Mouse (Mus musculus) embryo, embryonic 10.5 days (tissue): ENCODE results near the gene Ctsh.

ENCODE experiments used
- DNase-seq: peaks from one replicate; pipeline ENCODE4 v3.0.0-alpha.2; 2015; ENCODE audit warnings: low spot score

Ctsh gene

DNA sequence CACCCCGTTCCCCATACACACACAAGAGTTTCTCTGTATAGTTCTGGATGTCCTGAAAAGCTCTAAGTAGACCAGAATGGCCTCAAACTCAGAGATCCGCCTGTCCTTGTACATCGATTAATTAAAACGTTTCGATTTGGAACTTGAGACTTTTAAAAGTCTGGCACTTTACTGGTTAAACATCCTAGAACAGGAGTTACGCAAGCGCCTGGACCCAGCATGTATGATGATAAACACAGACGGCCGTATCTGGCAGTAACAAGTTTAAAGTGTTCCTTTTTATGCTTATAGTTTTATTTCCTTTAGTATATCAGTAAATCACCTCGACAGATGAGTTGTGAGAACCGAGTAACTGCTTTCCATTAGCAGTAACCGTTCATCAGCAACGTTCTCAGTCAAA is 59.2 kb downstream of the Ctsh start:
- peak; percentile 23 for DNase-seq

GRCm38 (mm10) chr9:90113651-90114566 is 60.0 kb downstream of the Ctsh start:
- DNase-seq: peak; percentile 87

- DNase-seq: peak; percentile 96
These were observed 60.8 kb downstream of the Ctsh start, which contains the start of gene Morf4l1 for GRCm38 (mm10) chr9:90114567-90115307. TSS of gene Morf4l1 (minus strand) at chr9:90114774.

GRCm38 (mm10) chr9:90115308-90115700 is 61.4 kb downstream of the Ctsh start:
- DNase-seq: no peak

DNA sequence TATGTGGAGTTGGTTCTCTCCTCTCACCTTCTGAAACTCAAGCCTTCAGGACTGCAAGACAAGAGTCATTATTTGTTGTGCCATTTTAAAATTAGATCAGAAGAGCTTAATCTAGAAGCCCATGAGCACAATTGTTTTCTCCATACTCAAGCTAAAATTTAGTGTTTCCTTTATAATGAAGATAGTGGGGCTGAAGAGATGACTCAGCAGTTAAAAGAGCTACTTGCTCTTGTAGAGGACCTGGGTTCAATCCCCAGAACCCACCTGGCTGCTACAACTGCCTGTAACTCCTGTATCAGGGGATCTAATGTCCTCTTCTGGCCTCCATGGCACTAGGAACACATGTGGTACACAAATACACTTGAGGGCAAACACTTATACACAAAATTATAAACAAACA is 63.3 kb downstream of the Ctsh start:
- no peak for DNase-seq

DNA sequence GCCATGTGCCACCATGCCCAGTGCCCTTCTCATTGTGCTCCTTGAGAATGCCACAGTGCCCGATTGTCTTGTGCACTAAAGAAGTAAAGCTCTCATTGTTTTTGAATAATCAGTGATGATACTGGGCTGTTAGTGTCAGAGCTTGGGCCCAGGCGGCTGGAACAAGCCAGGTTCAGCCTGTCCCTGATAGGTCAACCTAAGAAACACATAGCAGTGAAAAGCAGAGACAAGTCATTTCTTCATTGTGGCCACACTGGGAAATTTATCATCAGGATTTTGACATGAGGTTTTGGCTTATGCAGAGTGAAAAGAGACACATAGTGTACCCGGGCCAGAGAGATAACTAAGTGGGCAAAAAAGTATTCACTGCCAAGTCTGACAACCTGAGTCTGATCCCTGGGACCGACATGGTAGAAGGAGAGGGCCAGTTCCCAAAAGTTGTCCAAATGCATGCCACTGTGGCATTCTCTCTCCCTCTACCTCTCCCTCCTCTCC is 68.3 kb downstream of the Ctsh start:
- no peak for DNase-seq

- DNase-seq: no peak
These were observed 70.4 kb downstream of the Ctsh start for GRCm38 (mm10) chr9:90124156-90124872.

DNA sequence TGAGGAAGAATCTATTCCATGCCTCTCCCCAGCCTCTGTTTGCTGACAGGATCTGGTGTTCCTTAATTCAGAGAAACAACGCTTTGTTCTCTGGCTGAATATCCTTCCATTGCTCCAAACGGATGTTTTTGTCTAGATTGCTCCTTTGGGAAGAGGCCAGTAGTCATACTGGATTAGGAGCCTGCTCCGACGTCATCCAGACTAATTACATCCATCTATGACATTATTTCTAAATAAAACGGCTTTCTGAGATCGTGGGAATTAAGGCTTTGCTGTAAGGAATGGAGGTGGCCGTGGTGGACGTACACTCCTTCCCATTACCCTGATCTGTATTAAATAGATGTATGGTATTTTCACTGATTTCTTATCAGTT is 70.9 kb downstream of the Ctsh start:
- peak; percentile 33 for DNase-seq
